Mouse (Mus musculus): ENCODE measurements around the gene Commd3. TPM values are rescaled to one million over a fixed set of nuclear protein-coding genes. Genes with fewer than 3 reads are reported as not detected.

Commd3 gene
- polyA plus RNA-seq, 2 experiments: 36.2 to 101 TPM

DNA sequence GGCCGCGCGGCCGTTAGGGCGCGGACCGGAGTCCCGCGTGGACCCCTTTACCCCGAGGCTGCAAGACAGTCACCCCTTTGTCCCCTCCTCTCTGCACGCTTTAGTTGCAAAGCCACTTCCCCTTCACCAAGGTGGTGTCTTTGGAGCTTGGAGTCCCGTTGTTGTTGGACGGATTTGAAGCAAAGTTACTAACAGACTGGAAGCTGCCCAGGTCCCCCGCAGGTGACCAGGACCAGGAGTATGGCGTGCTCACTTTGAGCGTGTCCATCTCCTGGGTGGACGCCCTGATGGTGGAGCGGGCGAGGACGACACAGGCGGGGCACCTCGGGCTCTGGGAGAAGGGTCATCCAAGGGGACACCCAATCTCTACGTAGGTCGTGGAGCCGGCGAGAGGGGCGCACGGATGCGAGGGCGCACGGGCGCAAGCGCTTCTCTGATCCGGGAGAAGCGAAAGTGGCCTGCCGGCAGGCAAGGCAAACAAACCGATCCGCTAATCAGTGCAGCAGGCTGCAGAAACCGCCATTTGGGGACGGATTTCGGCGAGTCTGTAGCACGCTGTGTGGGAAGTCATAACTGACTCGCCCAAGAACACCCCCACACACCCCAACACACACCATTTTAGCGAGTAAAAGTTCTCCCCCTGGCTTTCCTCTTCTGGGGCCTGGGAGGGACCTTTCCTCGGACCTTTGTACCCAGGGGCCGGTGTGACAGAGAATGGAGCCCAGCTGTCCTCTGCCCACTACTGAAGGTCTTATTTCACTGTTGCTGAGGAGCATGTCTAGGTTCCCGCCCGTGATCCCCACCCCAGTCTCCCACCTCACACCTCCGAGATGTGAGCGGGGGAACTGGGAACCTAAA, 17.1 kb downstream of the Commd3 start:
- H3K27ac ChIP-seq: no peak overlapping the region
- H3K4me3 ChIP-seq (ENCODE audit: insufficient read depth in 1 of 2, low read depth in 2 of 2, low read length in 2 of 2): peak overlapping the region; percentile 35 to 40
- peaks cover 78% of the 10 kb centered on the region for H3K27me3 ChIP-seq (ENCODE audit: control insufficient read depth, insufficient read depth, low read length)
- H3K4me2 ChIP-seq (ENCODE audit: low read depth): peak overlapping the region; percentile 42
- under 1% methylated on average over 51 of the region's 51 CpGs for WGBS (ENCODE audit: insufficient replicate concordance)
- H3K4me1 ChIP-seq (replicated peaks; ENCODE audit: control insufficient read depth in 2 of 2, insufficient read depth in 2 of 2, low read length in 1 of 2): peaks cover 0 to 6% of the 10 kb centered on the region in 2 experiments; a peak in 1 of 4 replicates
- no peak overlapping the region for H3K9ac ChIP-seq (replicated peaks)
- DNase-seq (ENCODE audit: low read depth in 3 of 3, low spot score in 3 of 3) (no peak), ATAC-seq (ENCODE audit: insufficient read depth) (no peak)
- no peaks in the 10 kb centered on the region for H3K9me3 ChIP-seq (ENCODE audit: control insufficient read depth, low read length)
- TF ChIP-seq EP300 (IDR thresholded peaks at IDR 0.05; ENCODE audit: low read depth) (no peak), CTCF (IDR thresholded peaks at IDR 0.05; ENCODE audit: low read depth) (no peak)
- no peaks in the 10 kb centered on the region for H3K36me3 ChIP-seq (replicated peaks; ENCODE audit: control insufficient read depth, insufficient read depth, low read depth)

GRCm38 (mm10) chr2:18690055-18690691, 18.0 kb downstream of the Commd3 start:
- WGBS (ENCODE audit: insufficient replicate concordance): under 1% methylated on average over 55 of the region's 58 CpGs
- ATAC-seq (ENCODE audit: insufficient read depth) (no peak), DNase-seq (ENCODE audit: low read depth in 3 of 3, low spot score in 3 of 3) (no peak)
- Histone ChIP-seq H3K4me3 (ENCODE audit: insufficient read depth in 1 of 2, low read depth in 2 of 2, low read length in 2 of 2) (peak overlapping the region in 1 of 2 experiments; percentile 35; a peak in 3 of 4 replicates), H3K27ac (no peak overlapping the region), H3K4me2 (ENCODE audit: low read depth) (peak overlapping the region; percentile 42), H3K27me3 (ENCODE audit: control insufficient read depth, insufficient read depth, low read length) (peaks cover 87% of the 10 kb centered on the region), H3K4me1 (replicated peaks; ENCODE audit: control insufficient read depth in 2 of 2, insufficient read depth in 2 of 2, low read length in 1 of 2) (peaks cover 0 to 6% of the 10 kb centered on the region in 2 experiments; a peak in 1 of 4 replicates), H3K36me3 (replicated peaks; ENCODE audit: control insufficient read depth, insufficient read depth, low read depth) (no peaks in the 10 kb centered on the region), H3K9ac (replicated peaks) (no peak overlapping the region), H3K9me3 (ENCODE audit: control insufficient read depth, low read length) (no peaks in the 10 kb centered on the region)
- TF ChIP-seq CTCF (IDR thresholded peaks at IDR 0.05; ENCODE audit: low read depth) (no peak), EP300 (IDR thresholded peaks at IDR 0.05; ENCODE audit: low read depth) (no peak)

GRCm38 (mm10) chr2:18690756-18691155, 18.6 kb downstream of the Commd3 start:
- no peaks in the 10 kb centered on the region for H3K9me3 ChIP-seq (ENCODE audit: control insufficient read depth, low read length)
- no peak overlapping the region for H3K27ac ChIP-seq
- TF ChIP-seq CTCF (IDR thresholded peaks at IDR 0.05; ENCODE audit: low read depth): no peak
- no peak for TF ChIP-seq EP300 (IDR thresholded peaks at IDR 0.05; ENCODE audit: low read depth)
- DNase-seq (ENCODE audit: low read depth in 3 of 3, low spot score in 3 of 3): no peak
- H3K4me3 ChIP-seq (ENCODE audit: insufficient read depth in 1 of 2, low read depth in 2 of 2, low read length in 2 of 2): no peak overlapping the region
- no peak overlapping the region for H3K9ac ChIP-seq (replicated peaks)
- H3K27me3 ChIP-seq (ENCODE audit: control insufficient read depth, insufficient read depth, low read length): peaks cover 93% of the 10 kb centered on the region
- no peak for ATAC-seq (ENCODE audit: insufficient read depth)
- H3K4me2 ChIP-seq (ENCODE audit: low read depth): no peak overlapping the region
- H3K36me3 ChIP-seq (replicated peaks; ENCODE audit: control insufficient read depth, insufficient read depth, low read depth): no peaks in the 10 kb centered on the region
- WGBS (ENCODE audit: insufficient replicate concordance): 1% methylated on average over 9 of the region's 9 CpGs
- peaks cover 0 to 6% of the 10 kb centered on the region in 2 experiments; a peak in 1 of 4 replicates for H3K4me1 ChIP-seq (replicated peaks; ENCODE audit: control insufficient read depth in 2 of 2, insufficient read depth in 2 of 2, low read length in 1 of 2)

DNA sequence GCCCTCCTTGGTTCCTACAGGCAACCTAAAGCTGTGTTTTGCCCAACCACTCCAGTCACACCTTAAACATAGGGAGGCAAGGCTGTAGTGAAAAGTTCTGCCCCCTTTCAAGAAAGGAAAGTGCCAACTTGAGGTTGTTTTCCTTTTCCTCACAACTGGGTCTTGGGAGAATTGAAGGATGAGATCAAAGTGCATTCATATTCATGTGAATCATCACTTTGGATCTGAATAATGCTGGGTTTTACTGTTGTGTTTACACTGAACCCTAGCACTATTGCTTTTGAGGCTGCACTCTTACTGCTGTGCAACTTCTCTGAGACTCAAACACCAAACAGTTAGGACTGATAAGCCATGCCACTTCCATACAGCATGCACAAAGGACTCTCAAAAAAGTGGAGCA, 19.8 kb downstream of the Commd3 start:
- H3K9ac ChIP-seq (replicated peaks): no peak overlapping the region
- ATAC-seq (ENCODE audit: insufficient read depth): no peak
- H3K4me1 ChIP-seq (replicated peaks; ENCODE audit: control insufficient read depth in 2 of 2, insufficient read depth in 2 of 2, low read length in 1 of 2): peaks cover 0 to 6% of the 10 kb centered on the region in 2 experiments; a peak in 1 of 4 replicates
- DNase-seq (ENCODE audit: low read depth in 3 of 3, low spot score in 3 of 3): no peak
- H3K27ac ChIP-seq: no peak overlapping the region
- no peak overlapping the region for H3K4me2 ChIP-seq (ENCODE audit: low read depth)
- H3K27me3 ChIP-seq (ENCODE audit: control insufficient read depth, insufficient read depth, low read length): peaks cover 94% of the 10 kb centered on the region
- H3K4me3 ChIP-seq (ENCODE audit: insufficient read depth in 1 of 2, low read depth in 2 of 2, low read length in 2 of 2): no peak overlapping the region
- no peaks in the 10 kb centered on the region for H3K36me3 ChIP-seq (replicated peaks; ENCODE audit: control insufficient read depth, insufficient read depth, low read depth)
- TF ChIP-seq CTCF (IDR thresholded peaks at IDR 0.05; ENCODE audit: low read depth): no peak
- no peak for TF ChIP-seq EP300 (IDR thresholded peaks at IDR 0.05; ENCODE audit: low read depth)
- no peaks in the 10 kb centered on the region for H3K9me3 ChIP-seq (ENCODE audit: control insufficient read depth, low read length)

GRCm38 (mm10) chr2:18692548-18692947, 20.4 kb downstream of the Commd3 start:
- Histone ChIP-seq H3K27me3 (ENCODE audit: control insufficient read depth, insufficient read depth, low read length) (peaks cover 91% of the 10 kb centered on the region), H3K4me3 (ENCODE audit: insufficient read depth in 1 of 2, low read depth in 2 of 2, low read length in 2 of 2) (no peak overlapping the region), H3K36me3 (replicated peaks; ENCODE audit: control insufficient read depth, insufficient read depth, low read depth) (no peaks in the 10 kb centered on the region), H3K4me1 (replicated peaks; ENCODE audit: control insufficient read depth in 2 of 2, insufficient read depth in 2 of 2, low read length in 1 of 2) (peaks cover 0 to 6% of the 10 kb centered on the region in 2 experiments; a peak in 1 of 4 replicates), H3K9ac (replicated peaks) (no peak overlapping the region), H3K4me2 (ENCODE audit: low read depth) (no peak overlapping the region), H3K27ac (no peak overlapping the region), H3K9me3 (ENCODE audit: control insufficient read depth, low read length) (no peaks in the 10 kb centered on the region)
- 2% methylated on average over 1 of the region's 1 CpGs for WGBS (ENCODE audit: insufficient replicate concordance)
- no peak for TF ChIP-seq CTCF (IDR thresholded peaks at IDR 0.05; ENCODE audit: low read depth)
- no peak for TF ChIP-seq EP300 (IDR thresholded peaks at IDR 0.05; ENCODE audit: low read depth)
- DNase-seq (ENCODE audit: low read depth in 3 of 3, low spot score in 3 of 3) (no peak), ATAC-seq (ENCODE audit: insufficient read depth) (no peak)
